Mouse (Mus musculus) brain, embryonic 14.5 days (tissue): ENCODE results near the gene Zfp870.

Source experiments
- CTCF ChIP-seq: fragments of 200-500 bp; IDR thresholded peaks from 2 replicates; pipeline ENCODE4 v1.5.1; 2012; ENCODE audit warnings: inconsistent platforms, mild to moderate bottlenecking, moderate library complexity, borderline replicate concordance; ENCODE audit not compliant: insufficient read depth, insufficient read length; ENCODE audit errors: extremely low read depth
- POLR2A ChIP-seq: fragments of 200-500 bp; IDR thresholded peaks from 2 replicates; pipeline ENCODE4 v1.6.1; 2012; ENCODE audit warnings: mild to moderate bottlenecking, inconsistent platforms, borderline replicate concordance; ENCODE audit not compliant: poor library complexity, insufficient read depth, insufficient read length, severe bottlenecking; ENCODE audit errors: extremely low read depth

DNA sequence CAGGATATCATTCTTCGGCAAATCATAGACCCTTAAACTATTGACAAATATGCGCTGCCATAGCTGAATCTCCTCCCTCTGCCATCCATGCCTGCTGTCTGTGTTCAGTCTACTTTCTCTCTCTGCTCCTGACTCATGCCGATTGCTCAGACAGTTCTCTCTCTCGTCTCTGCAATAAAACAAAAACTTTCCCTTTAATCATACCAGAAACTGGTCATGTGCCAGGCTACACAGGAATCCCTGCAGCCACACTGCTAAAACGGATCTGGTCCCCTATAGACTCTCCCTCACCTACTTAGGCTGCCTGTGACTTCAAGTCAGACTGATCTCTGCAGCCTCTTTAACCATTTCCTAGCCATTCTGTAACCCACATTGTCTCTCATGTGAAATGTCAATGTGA lies 18.7 kb downstream of the Zfp870 start:
- TF ChIP-seq CTCF, result no peak
- no peak for TF ChIP-seq POLR2A
